Mouse (Mus musculus) embryonic facial prominence, embryonic 13.5 days (tissue): ENCODE results near the gene Ino80. TPM values are rescaled to one million over a fixed set of nuclear protein-coding genes. Genes with fewer than 3 reads are reported as not detected.
A peak's percentile ranks its signal among the peaks of the same experiment; 100 is the strongest.

Experiments
- ATAC-seq: fragments of 200-750 bp; cut with Nextera tagmentation; 2 replicates; pipeline ENCODE4 v1.8.0; 2017; ENCODE audit warnings: low read depth; ENCODE audit not compliant: insufficient number of reproducible peaks, insufficient read depth, low FRiP score, low TSS enrichment
- H3K27ac ChIP-seq: fragments of 300-500 bp; sonication (generic); 2 replicates; pipeline ENCODE4 v1.5.1; 2015; ENCODE audit warnings: moderate library complexity, mild to moderate bottlenecking, inconsistent platforms
- H3K27me3 ChIP-seq: fragments of 300-500 bp; sonication (generic); 2 replicates; pipeline ENCODE4 v1.6.1; 2015; ENCODE audit warnings: mild to moderate bottlenecking, inconsistent platforms
- H3K36me3 ChIP-seq: fragments of 300-500 bp; sonication (generic); 2 replicates; pipeline ENCODE4 v1.6.1; 2015; ENCODE audit warnings: mild to moderate bottlenecking, inconsistent platforms
- H3K4me1 ChIP-seq: fragments of 300-500 bp; sonication (generic); 2 replicates; pipeline ENCODE4 v1.6.1; 2015; ENCODE audit warnings: inconsistent platforms
- H3K4me2 ChIP-seq: fragments of 300-500 bp; sonication (generic); 2 replicates; pipeline ENCODE4 v1.6.1; 2015; ENCODE audit warnings: moderate library complexity, mild to moderate bottlenecking, inconsistent platforms
- H3K4me3 ChIP-seq: fragments of 300-500 bp; sonication (generic); 2 replicates; pipeline ENCODE4 v1.5.1; 2015; ENCODE audit warnings: mild to moderate bottlenecking, inconsistent platforms
- H3K9ac ChIP-seq: fragments of 300-500 bp; sonication (generic); 2 replicates; pipeline ENCODE4 v1.6.1; 2015; ENCODE audit warnings: mild to moderate bottlenecking, inconsistent platforms
- H3K9me3 ChIP-seq: fragments of 300-500 bp; sonication (generic); 2 replicates; pipeline ENCODE4 v1.6.1; 2016; ENCODE audit warnings: inconsistent platforms
- WGBS: fragments of 180-500 bp; shearing (Covaris S2); methylation state at CpG from one replicate; pipeline ENCODE4 v1.1.7; 2015; ENCODE audit warnings: mixed read lengths; 5-methylcytosine and 5-hydroxymethylcytosine counted together
- polyA plus RNA-seq: library from polyadenylated mRNA; unstranded; fragments of >200 nt; fragmentation: Nextera tagmentation; extraction: Ambion mirVana; gene quantifications from 2 replicates; pipeline ENCODE4 v1.2.1, GENCODE M21; 2015

Ino80 gene
- polyA plus RNA-seq, 1 experiment from 2014 or later: 4.9 TPM

DNA sequence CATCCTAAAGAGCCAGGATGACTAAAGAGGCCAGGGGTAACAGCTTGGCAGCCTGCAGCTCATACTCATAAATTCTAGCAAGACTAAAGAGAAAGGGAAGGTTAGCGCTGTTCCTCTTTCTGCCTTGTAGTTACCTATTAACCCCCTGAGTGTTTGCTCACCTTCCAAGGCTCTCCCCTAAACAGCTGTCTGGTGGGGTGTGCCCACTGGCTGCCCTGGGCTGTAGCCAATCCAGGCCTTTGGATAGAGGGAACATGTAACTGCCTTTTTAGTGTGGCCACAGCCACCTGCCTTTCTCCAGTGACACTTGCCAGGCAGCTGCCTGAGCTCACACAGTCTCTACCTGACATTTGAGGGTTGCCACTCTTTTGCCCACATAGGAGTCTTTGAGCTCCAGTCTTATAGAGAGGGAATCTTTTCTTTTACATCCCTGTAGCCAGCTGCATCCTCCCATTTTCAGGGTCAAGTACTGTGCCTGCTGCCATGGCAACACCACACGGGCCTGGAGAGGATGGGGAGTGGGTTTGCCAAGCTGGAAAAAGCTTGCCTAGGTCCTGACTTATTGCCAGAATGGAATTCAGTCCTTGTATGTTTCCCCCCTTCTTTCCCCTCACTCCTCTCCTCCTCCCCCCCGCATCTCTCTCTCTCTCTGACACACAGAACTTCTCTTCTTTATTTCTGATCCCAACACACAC is 148.2 kb downstream of the Ino80 start:
- Histone ChIP-seq H3K36me3 (no peaks in the 10 kb centered on the region), H3K27ac (no peak overlapping the region), H3K4me3 (no peak overlapping the region), H3K27me3 (peaks cover 84% of the 10 kb centered on the region), H3K9me3 (no peaks in the 10 kb centered on the region), H3K9ac (no peak overlapping the region), H3K4me1 (peaks cover 35% of the 10 kb centered on the region), H3K4me2 (no peak overlapping the region)
- 53% methylated on average over 3 of the region's 3 CpGs for WGBS
- ATAC-seq: no peak

DNA sequence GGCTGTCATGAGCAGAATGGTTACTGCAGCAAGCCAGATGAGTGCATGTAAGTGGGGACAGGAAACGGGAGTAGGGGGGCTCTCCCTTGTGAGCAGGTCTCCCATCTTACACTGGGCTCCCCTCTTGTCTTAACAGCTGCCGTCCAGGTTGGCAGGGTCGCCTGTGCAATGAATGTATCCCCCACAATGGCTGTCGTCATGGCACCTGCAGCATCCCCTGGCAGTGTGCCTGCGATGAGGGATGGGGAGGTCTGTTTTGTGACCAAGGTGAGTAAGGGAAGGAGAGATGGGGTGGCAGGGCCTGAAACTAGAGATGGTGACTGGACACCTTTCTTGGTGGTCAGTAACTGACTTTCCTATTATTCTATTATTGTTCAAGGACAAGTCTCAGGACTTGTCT is 148.9 kb downstream of the Ino80 start:
- WGBS: 37% methylated on average over 5 of the region's 5 CpGs
- H3K4me2 ChIP-seq: 0 out of 2 replicates have a peak overlapping the region, but pooled peaks have one; percentile 85
- H3K9ac ChIP-seq: no peak overlapping the region
- H3K27ac ChIP-seq: no peak overlapping the region
- H3K4me1 ChIP-seq: peaks cover 41% of the 10 kb centered on the region
- H3K9me3 ChIP-seq: no peaks in the 10 kb centered on the region
- no peak for ATAC-seq
- H3K36me3 ChIP-seq: no peaks in the 10 kb centered on the region
- H3K27me3 ChIP-seq: peaks cover 91% of the 10 kb centered on the region
- H3K4me3 ChIP-seq: no peak overlapping the region

DNA sequence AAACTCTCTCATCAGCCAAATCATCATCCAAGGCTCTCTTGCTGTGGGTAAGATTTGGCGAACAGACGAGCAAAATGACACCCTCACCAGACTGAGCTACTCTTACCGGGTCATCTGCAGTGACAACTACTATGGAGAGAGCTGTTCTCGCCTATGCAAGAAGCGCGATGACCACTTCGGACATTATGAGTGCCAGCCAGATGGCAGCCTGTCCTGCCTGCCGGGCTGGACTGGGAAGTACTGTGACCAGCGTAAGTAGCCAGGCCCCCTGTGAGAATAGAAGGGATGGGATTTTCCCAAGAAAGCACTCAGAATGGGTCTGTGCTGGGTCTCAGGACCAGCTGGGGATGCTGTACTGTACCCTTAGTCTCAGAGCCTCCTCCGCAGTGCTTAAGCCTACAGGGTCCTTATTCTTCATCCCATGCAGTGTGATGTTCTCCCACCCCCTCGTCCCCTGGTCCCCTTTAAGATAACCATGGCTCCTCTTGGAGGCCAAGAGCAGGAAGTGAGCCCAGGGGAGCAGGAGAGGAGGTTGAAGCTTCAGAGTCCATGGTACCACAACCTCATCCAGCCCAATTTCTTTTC is 149.5 kb downstream of the Ino80 start:
- Histone ChIP-seq H3K4me1 (peaks cover 41% of the 10 kb centered on the region), H3K4me3 (peak overlapping the region; percentile 49; the same call in 1 of the 2 replicates), H3K27me3 (peaks cover 96% of the 10 kb centered on the region), H3K4me2 (peak overlapping the region; percentile 85), H3K9me3 (no peaks in the 10 kb centered on the region), H3K9ac (no peak overlapping the region), H3K36me3 (no peaks in the 10 kb centered on the region), H3K27ac (no peak overlapping the region)
- WGBS: 13% methylated on average over 11 of the region's 11 CpGs
- no peak for ATAC-seq

DNA sequence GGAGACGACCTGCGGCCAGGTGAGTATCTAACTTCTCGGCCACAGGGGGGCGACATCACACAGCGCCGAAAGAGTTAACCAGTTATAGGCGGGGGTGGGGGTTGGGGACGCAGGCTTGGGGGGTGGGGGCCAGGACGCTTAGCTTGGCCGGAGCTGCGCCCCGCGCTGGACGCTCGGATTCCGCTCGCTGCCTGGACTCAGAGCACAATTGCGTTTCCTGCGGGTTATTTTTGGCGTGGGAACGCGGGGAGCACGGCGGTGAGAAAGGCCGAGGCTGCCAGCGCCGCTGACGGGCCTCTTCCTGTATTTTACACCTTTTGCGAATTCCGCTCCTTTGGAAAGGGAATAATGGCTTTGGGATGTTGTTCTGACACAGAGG is 150.4 kb downstream of the Ino80 start:
- under 1% methylated on average over 30 of the region's 30 CpGs for WGBS
- Histone ChIP-seq H3K9ac (peak overlapping the region; percentile 70), H3K27me3 (peaks cover 99% of the 10 kb centered on the region), H3K36me3 (no peaks in the 10 kb centered on the region), H3K4me1 (peaks cover 51% of the 10 kb centered on the region), H3K4me3 (peak overlapping the region; percentile 49), H3K27ac (no peak overlapping the region), H3K9me3 (no peaks in the 10 kb centered on the region), H3K4me2 (peak overlapping the region; percentile 85)
- no peak for ATAC-seq

DNA sequence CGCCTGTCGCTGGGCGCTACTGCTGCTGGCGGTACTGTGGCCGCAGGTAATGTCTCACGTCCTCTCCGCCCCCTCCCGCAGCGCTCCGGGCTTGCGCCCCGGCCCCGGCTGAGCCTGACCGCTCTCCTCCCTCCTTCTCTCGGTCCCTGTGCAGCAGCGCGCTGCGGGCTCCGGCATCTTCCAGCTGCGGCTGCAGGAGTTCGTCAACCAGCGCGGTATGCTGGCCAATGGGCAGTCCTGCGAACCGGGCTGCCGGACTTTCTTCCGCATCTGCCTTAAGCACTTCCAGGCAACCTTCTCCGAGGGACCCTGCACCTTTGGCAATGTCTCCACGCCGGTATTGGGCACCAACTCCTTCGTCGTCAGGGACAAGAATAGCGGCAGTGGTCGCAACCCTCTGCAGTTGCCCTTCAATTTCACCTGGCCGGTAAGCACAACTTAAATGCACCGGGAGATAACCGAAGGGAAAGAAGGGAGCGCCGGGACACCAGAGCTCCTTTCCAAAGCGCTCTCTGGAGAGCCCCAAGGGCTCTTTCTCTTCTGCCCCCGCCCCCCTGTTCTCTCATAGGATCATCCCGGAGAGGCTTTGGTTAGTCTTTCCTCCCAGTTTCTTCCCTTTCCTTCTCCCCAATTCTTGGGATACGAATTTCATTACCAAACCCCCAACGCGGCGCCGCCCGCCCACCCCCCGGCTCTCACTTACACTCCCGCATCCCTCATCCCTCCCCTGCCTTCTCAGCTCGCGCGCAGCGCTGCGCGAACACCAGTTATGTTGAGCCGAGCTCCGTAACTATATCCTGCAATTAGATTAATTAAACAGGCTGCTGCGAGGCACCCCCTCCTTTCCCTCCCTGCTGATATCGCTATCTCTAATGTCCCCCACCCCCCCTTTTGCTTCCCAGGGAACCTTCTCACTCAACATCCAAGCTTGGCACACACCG is 151.1 kb downstream of the Ino80 start:
- under 1% methylated on average over 61 of the region's 61 CpGs for WGBS
- H3K4me2 ChIP-seq: peak overlapping the region; percentile 85
- H3K4me1 ChIP-seq: peaks cover 57% of the 10 kb centered on the region
- no peaks in the 10 kb centered on the region for H3K9me3 ChIP-seq
- peaks cover 99% of the 10 kb centered on the region for H3K27me3 ChIP-seq
- peak overlapping the region; percentile 70 for H3K9ac ChIP-seq
- H3K4me3 ChIP-seq: peak overlapping the region; percentile 49
- no peaks in the 10 kb centered on the region for H3K36me3 ChIP-seq
- no peak for ATAC-seq
- H3K27ac ChIP-seq: no peak overlapping the region

DNA sequence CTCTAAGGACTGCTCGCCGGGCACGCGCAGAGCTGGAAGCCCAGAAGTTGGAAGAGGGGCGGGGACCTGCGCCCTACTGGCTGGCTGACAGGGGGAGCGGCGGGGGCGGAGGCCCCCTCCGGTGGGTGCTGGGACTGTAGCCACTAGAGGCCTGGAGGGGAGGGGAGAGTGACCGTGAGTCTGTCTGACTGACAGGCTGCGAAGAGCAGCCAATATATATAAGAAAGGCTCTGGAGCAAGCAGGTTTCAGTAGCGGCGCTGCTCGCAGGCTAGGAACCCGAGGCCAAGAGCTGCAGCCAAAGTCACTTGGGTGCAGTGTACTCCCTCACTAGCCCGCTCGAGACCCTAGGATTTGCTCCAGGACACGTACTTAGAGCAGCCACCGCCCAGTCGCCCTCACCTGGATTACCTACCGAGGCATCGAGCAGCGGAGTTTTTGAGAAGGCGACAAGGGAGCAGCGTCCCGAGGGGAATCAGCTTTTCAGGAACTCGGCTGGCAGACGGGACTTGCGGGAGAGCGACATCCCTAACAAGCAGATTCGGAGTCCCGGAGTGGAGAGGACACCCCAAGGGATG is 151.8 kb downstream of the Ino80 start, which contains the start of gene Dll4:
Dll4 (plus strand) TSS at position 217 of the 576 bp plus-strand sequence.
- Histone ChIP-seq H3K9ac (peak within 1 kb of the TSS; percentile 70), H3K4me1 (peaks cover 62% of the 10 kb centered on the region), H3K27me3 (peaks cover 99% of the 10 kb centered on the region), H3K9me3 (no peaks in the 10 kb centered on the region), H3K36me3 (no peaks in the 10 kb centered on the region), H3K4me3 (peak within 1 kb of the TSS; percentile 49), H3K27ac (no peak within 1 kb of the TSS), H3K4me2 (peak within 1 kb of the TSS; percentile 85)
- 0 out of 2 replicates have a peak, but pooled peaks have one; percentile 7 for ATAC-seq
- WGBS: under 1% methylated on average over 33 of the region's 33 CpGs

DNA sequence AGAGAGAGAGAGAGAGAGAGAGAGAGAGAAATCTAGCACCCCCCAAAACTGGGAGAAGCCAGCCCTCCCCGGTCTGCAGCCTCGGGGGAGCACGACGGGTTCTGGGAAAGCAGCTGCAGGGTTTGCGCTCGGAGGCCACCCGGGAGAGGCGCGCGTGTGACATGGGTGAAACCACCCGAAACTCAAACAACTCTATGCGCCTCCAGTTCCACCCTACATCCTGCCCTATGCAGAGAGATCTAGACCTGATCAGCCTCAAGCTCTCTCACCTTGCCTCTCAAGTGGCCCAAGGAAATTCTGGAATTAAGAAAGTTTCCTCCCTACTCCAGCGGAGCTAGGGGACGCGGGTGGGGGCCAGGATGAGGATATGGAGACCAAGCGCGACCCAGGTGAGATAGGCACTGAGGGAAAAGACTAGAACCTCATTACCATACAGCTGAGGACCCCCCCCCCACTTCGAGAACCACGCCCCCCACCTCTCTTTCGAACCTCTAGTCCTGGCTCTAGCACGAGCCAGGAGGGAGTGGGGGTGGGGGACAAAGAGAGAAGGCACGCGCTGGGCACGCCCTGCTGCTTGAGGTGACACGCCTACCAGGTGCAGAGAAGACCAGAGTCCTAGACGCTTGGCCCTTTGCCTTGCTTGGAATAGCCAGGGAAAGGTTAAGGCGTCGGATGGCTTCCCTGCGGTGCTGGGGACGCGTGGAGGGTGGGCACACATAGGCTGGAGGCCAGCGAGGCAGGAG is 152.7 kb downstream of the Ino80 start:
- Histone ChIP-seq H3K36me3 (no peaks in the 10 kb centered on the region), H3K9me3 (no peaks in the 10 kb centered on the region), H3K27me3 (peaks cover 97% of the 10 kb centered on the region), H3K27ac (no peak overlapping the region), H3K9ac (no peak overlapping the region), H3K4me1 (peaks cover 62% of the 10 kb centered on the region), H3K4me2 (peak overlapping the region; percentile 85), H3K4me3 (peak overlapping the region; percentile 49)
- WGBS: under 1% methylated on average over 32 of the region's 32 CpGs
- 0 out of 2 replicates have a peak, but pooled peaks have one; percentile 4 for ATAC-seq

DNA sequence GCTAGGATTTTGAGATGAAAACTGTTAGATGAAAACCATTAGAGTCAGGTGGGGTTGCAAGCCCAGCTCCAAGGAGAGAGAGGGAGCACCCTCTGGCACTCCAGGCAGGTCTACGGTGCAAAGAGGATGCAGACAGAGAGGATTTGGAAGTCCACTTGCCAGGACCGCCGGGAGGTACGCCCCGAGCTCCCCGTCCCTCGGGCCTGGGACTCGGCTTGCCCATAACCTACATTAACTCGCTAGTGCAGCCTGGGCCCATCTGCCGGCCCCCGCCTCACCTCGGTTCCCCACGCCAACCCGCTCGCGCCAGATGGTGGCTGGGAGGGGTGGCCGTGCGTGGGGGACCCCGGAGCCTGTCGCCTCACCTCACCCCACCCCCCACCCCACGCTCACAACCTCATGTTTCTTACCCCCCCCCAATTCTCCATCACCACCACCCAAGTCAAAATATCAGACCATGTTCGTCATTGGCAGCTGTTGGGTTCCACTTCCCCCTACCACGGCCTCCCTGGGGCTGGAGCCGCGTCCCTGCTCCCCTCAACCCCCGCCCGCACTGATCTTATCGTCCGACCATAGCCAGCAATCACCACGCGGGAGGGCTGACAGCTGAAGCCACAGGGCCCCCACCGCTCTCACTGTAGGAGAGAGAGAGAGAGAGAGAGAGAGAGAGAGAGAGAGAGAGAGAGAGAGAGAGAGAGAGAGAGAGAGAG is 153.5 kb downstream of the Ino80 start:
- WGBS: 2% methylated on average over 31 of the region's 32 CpGs
- Histone ChIP-seq H3K4me1 (peaks cover 62% of the 10 kb centered on the region), H3K9ac (no peak overlapping the region), H3K4me3 (peak overlapping the region; percentile 49), H3K36me3 (no peaks in the 10 kb centered on the region), H3K27me3 (peaks cover 95% of the 10 kb centered on the region), H3K27ac (no peak overlapping the region), H3K4me2 (peak overlapping the region; percentile 85), H3K9me3 (no peaks in the 10 kb centered on the region)
- no peak for ATAC-seq
